Mouse (Mus musculus): ENCODE results near the gene Wasl.

- TF ChIP-seq EP300 (IDR thresholded peaks at IDR 0.05; ENCODE audit: insufficient read depth, low read depth, low read length) = no peak
- TF ChIP-seq POLR2A (IDR thresholded peaks at IDR 0.05; ENCODE audit: insufficient read depth, low read length) = no peak
These were observed 77.9 kb downstream of the Wasl start for GRCm38 (mm10) chr6:24586885-24587284.
